Mouse (Mus musculus) liver, embryonic 11.5 days (tissue): Measurements from ENCODE around the gene Zfp385c. TPM values are rescaled to one million over a fixed set of nuclear protein-coding genes. Genes with fewer than 3 reads are reported as not detected.

Source experiments
- ATAC-seq: fragments of 200-750 bp; cut with Nextera tagmentation; replicated peaks from 2 replicates; pipeline ENCODE4 v1.8.0; 2017; ENCODE audit warnings: moderate number of reproducible peaks, mild to moderate bottlenecking, moderate TSS enrichment, moderate library complexity; ENCODE audit not compliant: low FRiP score
- DNase-seq: peaks from one replicate; pipeline ENCODE4 v3.0.0-alpha.2; 2017; ENCODE audit warnings: low spot score
- H3K27ac ChIP-seq: fragments of 300-500 bp; sonication (generic); 2 replicates; pipeline ENCODE4 v1.5.1; 2014; ENCODE audit warnings: mild to moderate bottlenecking, low read depth, low read length, control low read depth
- H3K27me3 ChIP-seq: fragments of 300-500 bp; sonication (generic); replicated peaks from 2 replicates; pipeline ENCODE4 v1.6.1; 2014; ENCODE audit warnings: low read length, mixed read lengths; ENCODE audit not compliant: control insufficient read depth, insufficient read depth
- H3K36me3 ChIP-seq: fragments of 300-500 bp; sonication (generic); 2 replicates; pipeline ENCODE4 v1.6.1; 2014; ENCODE audit warnings: mild to moderate bottlenecking, low read length, moderate library complexity, mixed read lengths; ENCODE audit not compliant: control insufficient read depth, insufficient read depth
- H3K4me1 ChIP-seq: fragments of 300-500 bp; sonication (generic); replicated peaks from 2 replicates; pipeline ENCODE4 v1.6.1; 2014; ENCODE audit warnings: low read length, mixed read lengths; ENCODE audit not compliant: control insufficient read depth, insufficient read depth
- H3K4me2 ChIP-seq: fragments of 300-500 bp; sonication (generic); 2 replicates; pipeline ENCODE4 v1.6.1; 2014; ENCODE audit warnings: mild to moderate bottlenecking, control low read depth, moderate library complexity
- H3K4me3 ChIP-seq: fragments of 300-500 bp; sonication (generic); 2 replicates; pipeline ENCODE4 v1.5.1; 2014; ENCODE audit warnings: low read depth, low read length, control low read depth
- H3K9ac ChIP-seq: fragments of 300-500 bp; sonication (generic); 2 replicates; pipeline ENCODE4 v1.6.1; 2014; ENCODE audit warnings: low read depth, low read length, control low read depth
- H3K9me3 ChIP-seq: fragments of 300-500 bp; sonication (generic); 2 replicates; pipeline ENCODE4 v1.6.1; 2016; ENCODE audit warnings: low read length, inconsistent platforms, mixed read lengths; ENCODE audit not compliant: control insufficient read depth
- WGBS: fragments of 180-500 bp; shearing (Covaris S2); extraction: QIAGEN DNeasy Blood & Tissue Kit; methylation state at CpG from one replicate; pipeline ENCODE4 v1.1.7; 2014; 5-methylcytosine and 5-hydroxymethylcytosine counted together
- polyA plus RNA-seq: library from polyadenylated mRNA; unstranded; fragments of >200 nt; fragmentation: Nextera tagmentation; extraction: Ambion mirVana; gene quantifications from 2 replicates; pipeline ENCODE4 v1.2.1, GENCODE M21; 2014

The Zfp385c gene
- polyA plus RNA-seq, 1 experiment from 2014 or later, result not detected

GRCm38 (mm10) chr11:100601372-100601771 is 90.9 kb downstream of the Zfp385c start:
- Histone ChIP-seq H3K4me2 (no peak overlapping the region), H3K27me3 (no peaks in the 10 kb centered on the region), H3K27ac (no peak overlapping the region), H3K9me3 (no peaks in the 10 kb centered on the region), H3K4me1 (peaks cover 5% of the 10 kb centered on the region; the same call in 1 of the 2 replicates), H3K4me3 (no peak overlapping the region), H3K36me3 (peaks cover 37% of the 10 kb centered on the region), H3K9ac (no peak overlapping the region)
- DNase-seq, result no peak
- WGBS, result 90% methylated on average over 3 of the region's 3 CpGs
- ATAC-seq, result no peak

- no peaks in the 10 kb centered on the region for H3K9me3 ChIP-seq
- no peak overlapping the region for H3K4me2 ChIP-seq
- peaks cover 5% of the 10 kb centered on the region; the same call in 1 of the 2 replicates for H3K4me1 ChIP-seq
- no peak overlapping the region for H3K9ac ChIP-seq
- H3K27me3 ChIP-seq, result no peaks in the 10 kb centered on the region
- no peak overlapping the region for H3K4me3 ChIP-seq
- WGBS, result 90% methylated on average over 4 of the region's 4 CpGs
- ATAC-seq (no peak), DNase-seq (no peak)
- no peak overlapping the region for H3K27ac ChIP-seq
- H3K36me3 ChIP-seq, result peaks cover 48% of the 10 kb centered on the region
Measured at GRCm38 (mm10) chr11:100598074-100598473, 94.2 kb downstream of the Zfp385c start.

- Histone ChIP-seq H3K4me3 (no peak overlapping the region), H3K9me3 (no peaks in the 10 kb centered on the region), H3K27ac (no peak overlapping the region), H3K27me3 (no peaks in the 10 kb centered on the region), H3K4me2 (no peak overlapping the region), H3K4me1 (no peaks in the 10 kb centered on the region), H3K36me3 (peaks cover 62% of the 10 kb centered on the region), H3K9ac (no peak overlapping the region)
- DNase-seq, result no peak
- WGBS, result 90% methylated on average over 4 of the region's 4 CpGs
- ATAC-seq, result no peak
Measured at GRCm38 (mm10) chr11:100595533-100595932, 96.7 kb downstream of the Zfp385c start.

DNA sequence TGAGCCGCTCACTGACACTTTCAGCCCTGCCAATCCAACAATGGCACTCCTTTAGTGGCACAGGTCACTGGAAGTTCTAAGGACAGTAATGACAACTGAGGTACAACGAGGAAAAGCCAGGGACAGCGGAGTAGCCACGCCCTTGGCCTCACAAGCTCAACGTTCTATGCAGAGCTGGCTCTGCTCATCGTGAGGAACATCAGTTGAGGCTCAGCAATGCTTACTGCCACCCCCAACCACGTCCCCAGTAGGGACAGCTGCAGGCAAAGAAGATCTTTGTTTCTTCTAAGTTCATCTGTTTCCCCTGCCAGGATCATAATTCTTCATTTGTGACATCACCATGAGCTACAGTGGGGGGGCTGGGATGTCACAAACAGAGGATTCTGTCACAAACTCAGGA is 97.6 kb downstream of the Zfp385c start:
- Histone ChIP-seq H3K4me3 (no peak overlapping the region), H3K36me3 (peaks cover 66% of the 10 kb centered on the region), H3K27me3 (no peaks in the 10 kb centered on the region), H3K9me3 (no peaks in the 10 kb centered on the region), H3K9ac (no peak overlapping the region), H3K4me2 (no peak overlapping the region), H3K27ac (no peak overlapping the region), H3K4me1 (no peaks in the 10 kb centered on the region)
- ATAC-seq, result no peak
- DNase-seq, result no peak
- 90% methylated on average over 7 of the region's 7 CpGs for WGBS

DNA sequence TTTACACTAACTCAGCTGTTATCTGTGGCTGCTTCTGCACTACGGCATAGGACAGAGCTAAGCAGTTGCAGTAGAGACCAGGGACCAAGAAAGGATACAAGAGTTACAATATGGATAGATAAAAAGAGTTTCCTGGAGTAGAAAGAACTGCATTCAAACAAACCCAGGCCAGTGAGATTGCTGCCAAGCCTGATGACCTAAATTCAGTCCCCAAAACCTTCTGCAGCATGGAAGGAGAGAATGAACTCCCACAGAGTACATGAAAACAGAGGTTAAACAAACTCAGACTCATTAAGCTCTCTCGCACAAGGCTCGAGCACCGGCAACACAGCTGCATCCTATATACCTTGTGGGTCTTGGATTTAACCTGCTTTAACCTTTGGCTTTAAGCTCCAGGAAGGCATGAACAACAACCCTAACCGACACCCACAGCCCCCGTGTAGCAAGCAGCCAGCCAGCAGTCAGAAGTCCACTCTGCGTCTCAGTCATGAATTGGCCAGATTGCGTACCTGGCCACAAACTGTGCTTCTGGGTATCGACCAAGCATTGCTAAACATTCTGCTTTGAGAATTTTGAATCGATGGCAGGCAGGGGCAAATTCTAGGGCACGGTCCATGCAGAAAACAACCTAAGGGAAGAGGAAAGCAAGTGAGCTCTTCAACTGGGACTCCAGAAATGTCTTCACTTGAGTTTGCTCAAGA is 99.8 kb downstream of the Zfp385c start:
- 92% methylated on average over 11 of the region's 11 CpGs for WGBS
- DNase-seq, result no peak
- no peaks in the 10 kb centered on the region for H3K4me1 ChIP-seq

GRCm38 (mm10) chr11:100588462-100588861 is 103.8 kb downstream of the Zfp385c start:
- WGBS, result 90% methylated on average over 2 of the region's 2 CpGs
- DNase-seq (no peak), ATAC-seq (no peak)
- Histone ChIP-seq H3K4me1 (no peaks in the 10 kb centered on the region), H3K9me3 (no peaks in the 10 kb centered on the region), H3K4me3 (no peak overlapping the region), H3K27ac (no peak overlapping the region), H3K4me2 (no peak overlapping the region), H3K36me3 (peaks cover 74% of the 10 kb centered on the region), H3K9ac (no peak overlapping the region), H3K27me3 (no peaks in the 10 kb centered on the region)

More for the DNA sequence above, 99.8 kb downstream of the Zfp385c start:
- no peaks in the 10 kb centered on the region for H3K9me3 ChIP-seq
- H3K4me2 ChIP-seq, result no peak overlapping the region
- H3K9ac ChIP-seq, result no peak overlapping the region
- no peak for ATAC-seq
- peaks cover 61% of the 10 kb centered on the region for H3K36me3 ChIP-seq
- no peak overlapping the region for H3K4me3 ChIP-seq
- no peak overlapping the region for H3K27ac ChIP-seq
- H3K27me3 ChIP-seq, result no peaks in the 10 kb centered on the region

GRCm38 (mm10) chr11:100585148-100585547 is 107.1 kb downstream of the Zfp385c start:
- DNase-seq (no peak), ATAC-seq (no peak)
- H3K27me3 ChIP-seq, result no peaks in the 10 kb centered on the region
- no peaks in the 10 kb centered on the region for H3K9me3 ChIP-seq
- H3K4me3 ChIP-seq, result no peak overlapping the region
- no peaks in the 10 kb centered on the region for H3K4me1 ChIP-seq
- H3K9ac ChIP-seq, result no peak overlapping the region
- peaks cover 63% of the 10 kb centered on the region for H3K36me3 ChIP-seq
- no peak overlapping the region for H3K27ac ChIP-seq
- 97% methylated on average over 3 of the region's 3 CpGs for WGBS
- no peak overlapping the region for H3K4me2 ChIP-seq

- H3K36me3 ChIP-seq, result peaks cover 63% of the 10 kb centered on the region
- 89% methylated on average over 7 of the region's 7 CpGs for whole genome bisulfite sequencing
- no peak overlapping the region for H3K4me3 ChIP-seq
- no peaks in the 10 kb centered on the region for H3K27me3 ChIP-seq
- H3K4me1 ChIP-seq, result no peaks in the 10 kb centered on the region
- no peak for DNase-seq
- H3K9ac ChIP-seq, result no peak overlapping the region
- no peak for ATAC-seq
- H3K9me3 ChIP-seq, result no peaks in the 10 kb centered on the region
- no peak overlapping the region for H3K27ac ChIP-seq
- H3K4me2 ChIP-seq, result no peak overlapping the region
Measured at GRCm38 (mm10) chr11:100584561-100584961, 107.7 kb downstream of the Zfp385c start.

DNA sequence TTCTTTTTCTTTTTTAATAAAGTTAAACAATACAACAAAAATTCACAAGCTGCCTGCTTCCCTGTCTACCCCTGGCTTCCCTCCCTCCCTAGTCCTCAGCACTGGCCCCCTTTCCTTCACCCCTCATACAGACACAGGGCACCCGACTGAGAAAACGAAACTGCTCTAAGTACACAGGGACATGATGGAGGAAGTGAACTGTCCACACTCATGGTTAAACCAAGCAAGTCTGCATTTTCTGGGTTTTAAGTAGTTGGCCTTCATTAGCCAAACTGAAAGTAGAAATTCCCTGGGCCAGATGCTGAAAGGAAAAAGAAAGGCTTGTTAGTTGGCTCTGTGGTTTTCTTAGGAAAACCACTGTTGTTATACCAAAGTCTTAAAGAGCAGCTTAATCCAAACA is 109.4 kb downstream of the Zfp385c start:
- Histone ChIP-seq H3K4me2 (no peak overlapping the region), H3K27ac (no peak overlapping the region), H3K4me1 (no peaks in the 10 kb centered on the region), H3K9ac (no peak overlapping the region), H3K4me3 (no peak overlapping the region), H3K36me3 (peaks cover 56% of the 10 kb centered on the region), H3K27me3 (no peaks in the 10 kb centered on the region), H3K9me3 (no peaks in the 10 kb centered on the region)
- WGBS, result 92% methylated on average over 2 of the region's 2 CpGs
- ATAC-seq (no peak), DNase-seq (no peak)
